Mouse (Mus musculus) granulocyte monocyte progenitor cell, adult 5-6 weeks (primary cell): ENCODE measurements around the gene Olfr1387. TPM values are rescaled to one million over a fixed set of nuclear protein-coding genes. Genes with fewer than 3 reads are reported as not detected.
"Not testable (repeated sequence)": the region's sequence is repeated elsewhere in the genome, so short reads cannot be mapped to it uniquely, and the experiment has no call there.

Source experiments
- ATAC-seq: replicated peaks from 2 replicates; pipeline ENCODE4 v1.8.0; 2016; ENCODE audit warnings: mild to moderate bottlenecking, moderate TSS enrichment, inconsistent platforms; ENCODE audit not compliant: poor library complexity, severe bottlenecking
- total RNA-seq, 2 experiments: library from RNA; stranded (forward) in 1 of 2; stranded (reverse) in 1 of 2; fragments of 200-712, 200-1000 nt in 1 of 2; fragments of >200 nt in 1 of 2; fragmentation: Nextera tagmentation in 1 of 2; gene quantifications; 2 replicates each; pipeline ENCODE4 v1.2.3; 2014 to 2017

Gene Olfr1387
- total RNA-seq (2014; fragmentation: Nextera tagmentation), result not detected in 2 replicates
- not detected in 2 replicates for total RNA-seq (2017)

DNA sequence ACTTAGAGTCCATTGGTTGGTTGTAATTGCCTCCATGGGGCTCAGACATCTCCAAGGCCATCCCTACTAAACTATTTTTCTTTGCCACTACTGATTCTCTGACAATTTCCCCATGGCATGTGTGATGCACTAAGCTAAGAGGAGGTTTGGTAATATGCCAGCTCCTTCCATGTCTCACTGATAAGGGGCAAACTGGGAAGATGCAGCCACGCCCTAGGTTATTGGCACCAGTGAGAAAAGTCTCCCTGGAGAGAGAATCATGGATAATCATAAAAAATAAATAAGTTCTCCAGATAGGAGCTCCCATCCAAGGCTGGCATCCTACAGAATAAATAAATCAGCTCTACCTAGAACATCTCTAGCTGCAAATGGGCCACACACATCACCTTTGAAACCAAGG lies at the start of gene Olfr1387:
Gene Olfr1387 (plus strand): TSS at position 301 of the 400 bp plus-strand sequence.
- ATAC-seq, result no peak

DNA sequence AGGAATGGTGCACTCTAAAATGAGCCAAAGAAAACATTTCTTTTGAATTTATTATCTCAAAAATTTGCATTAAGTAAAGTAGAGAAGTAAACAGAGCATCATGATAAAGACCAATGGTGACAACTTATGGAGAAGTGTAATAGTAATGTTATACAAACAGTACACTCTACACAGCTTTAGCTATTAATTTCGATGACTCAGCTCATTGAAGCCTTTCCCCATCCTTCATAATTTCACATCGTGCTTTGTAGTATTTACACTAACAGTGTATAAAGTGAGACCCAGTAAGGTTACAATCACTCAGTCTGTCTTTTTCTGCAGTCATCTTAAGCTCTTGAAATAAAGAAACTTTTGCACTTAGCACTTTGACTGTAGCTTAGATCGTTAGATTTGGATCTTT lies 48.4 kb upstream of the Olfr1387 start:
- no peak for ATAC-seq

DNA sequence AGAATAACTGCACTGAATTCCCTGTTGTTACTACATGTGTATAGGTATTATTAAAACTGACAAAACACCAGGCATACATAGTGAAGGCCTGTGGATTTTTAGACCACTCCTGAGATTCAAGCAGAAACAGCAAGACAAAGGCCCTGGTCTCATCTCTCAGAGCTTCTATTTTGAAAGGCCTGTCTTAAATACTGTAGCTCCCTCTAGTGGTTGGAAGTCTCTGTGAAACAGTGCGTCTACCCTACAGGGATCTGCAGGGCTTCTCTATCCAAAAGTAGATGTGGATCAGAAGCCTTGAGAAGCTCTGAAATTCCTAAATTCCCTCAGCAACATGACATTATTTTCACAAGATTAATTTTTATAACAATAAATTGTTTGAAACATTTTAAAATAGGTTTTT lies 44.6 kb upstream of the Olfr1387 start:
- ATAC-seq, result peak; percentile 56; the same call in 1 of the 2 replicates

DNA sequence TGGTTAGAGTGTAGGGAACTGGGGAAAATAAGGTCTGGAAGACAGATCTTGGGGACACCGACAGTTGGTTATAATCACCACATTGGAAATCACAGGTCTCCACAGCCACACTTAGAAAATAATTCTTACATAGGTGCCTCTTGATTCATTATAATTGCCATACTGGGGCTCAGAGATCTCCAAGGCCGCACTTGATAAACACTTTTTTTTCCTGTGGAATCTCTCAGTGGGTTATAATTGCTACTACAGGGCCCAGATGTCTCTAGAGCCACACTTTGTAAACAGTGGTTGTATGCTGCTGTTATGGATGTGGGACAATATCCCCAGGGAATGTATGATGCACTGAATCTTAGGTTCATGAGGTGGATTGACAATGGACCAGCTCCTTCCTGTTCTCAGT lies 32.4 kb upstream of the Olfr1387 start, which contains the start of gene Olfr1389:
Gene Olfr1389 (plus strand): TSS at position 301 of the 400 bp plus-strand sequence.
- no peak for ATAC-seq

DNA sequence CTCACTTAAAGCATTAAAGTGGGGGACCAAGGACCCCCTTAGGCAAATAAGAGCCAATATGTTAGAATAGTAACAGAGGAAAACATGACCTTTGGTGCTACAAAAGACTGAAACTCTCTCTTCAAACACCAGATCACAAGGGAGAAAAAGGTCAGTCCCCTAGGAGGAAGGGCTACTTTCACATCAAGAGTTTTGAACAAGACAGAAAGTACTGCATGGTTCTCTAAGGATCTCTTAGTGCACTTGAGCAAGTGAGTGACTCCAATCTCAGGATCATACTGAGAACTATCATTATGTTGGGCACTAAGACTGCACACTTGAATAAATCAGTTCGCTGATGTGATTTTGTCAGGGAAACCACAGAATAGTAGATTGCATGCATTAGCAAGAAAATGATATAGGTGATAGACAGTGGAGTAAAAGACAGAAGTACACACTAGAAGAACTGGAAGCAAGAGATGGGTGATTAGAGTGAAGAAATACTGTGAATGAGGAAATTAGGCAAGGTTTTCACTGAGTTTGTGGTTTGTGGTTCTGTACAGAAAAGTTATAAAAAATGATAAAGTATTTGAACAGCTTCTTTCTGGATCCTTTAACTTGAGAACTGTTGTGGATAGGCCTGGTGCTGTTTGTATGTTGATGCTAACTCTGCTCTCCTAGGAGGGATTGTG lies 29.8 kb upstream of the Olfr1387 start:
- ATAC-seq, result peak; percentile 93

DNA sequence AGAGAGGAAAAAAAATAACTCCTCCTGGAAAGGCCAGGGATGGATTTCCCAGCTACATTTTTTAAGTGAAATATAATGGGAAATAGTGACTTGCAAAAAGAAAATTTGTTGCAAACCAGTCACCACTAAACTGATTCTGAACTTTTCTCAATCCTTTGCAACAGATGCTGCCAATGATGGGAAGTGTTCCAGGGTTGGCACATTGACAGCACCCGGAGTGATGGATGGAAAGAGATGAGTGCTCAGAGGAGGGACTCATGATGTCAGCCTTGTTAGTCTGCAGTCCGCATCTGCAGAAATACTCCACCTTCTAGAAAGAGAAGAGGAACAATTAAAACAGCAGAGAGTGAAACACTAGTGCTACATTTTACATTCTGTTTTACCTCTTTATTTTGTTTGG lies 25.5 kb upstream of the Olfr1387 start:
- ATAC-seq, result no peak

DNA sequence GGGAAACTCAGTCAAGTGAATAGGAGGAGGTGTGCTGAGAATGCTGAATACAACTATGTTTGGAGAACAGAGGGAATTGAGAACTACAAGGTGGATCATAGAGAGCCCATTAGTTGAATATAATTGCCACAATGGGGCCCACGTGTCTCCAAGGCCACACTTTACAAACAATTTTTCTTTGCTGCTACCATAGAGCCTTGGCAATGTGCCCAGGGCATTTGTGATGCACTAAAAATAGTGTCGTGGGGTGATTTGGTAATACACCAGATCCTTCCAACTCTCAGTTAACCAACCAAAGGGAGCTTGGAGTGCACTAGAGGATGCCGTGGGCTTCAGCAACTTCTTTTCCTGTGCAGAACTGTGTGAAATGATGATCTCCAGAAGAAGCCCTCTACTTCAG lies 18.7 kb upstream of the Olfr1387 start, which contains the start of gene Olfr1388:
Gene Olfr1388 (plus strand): TSS at position 214 of the 400 bp plus-strand sequence.
- no peak for ATAC-seq

DNA sequence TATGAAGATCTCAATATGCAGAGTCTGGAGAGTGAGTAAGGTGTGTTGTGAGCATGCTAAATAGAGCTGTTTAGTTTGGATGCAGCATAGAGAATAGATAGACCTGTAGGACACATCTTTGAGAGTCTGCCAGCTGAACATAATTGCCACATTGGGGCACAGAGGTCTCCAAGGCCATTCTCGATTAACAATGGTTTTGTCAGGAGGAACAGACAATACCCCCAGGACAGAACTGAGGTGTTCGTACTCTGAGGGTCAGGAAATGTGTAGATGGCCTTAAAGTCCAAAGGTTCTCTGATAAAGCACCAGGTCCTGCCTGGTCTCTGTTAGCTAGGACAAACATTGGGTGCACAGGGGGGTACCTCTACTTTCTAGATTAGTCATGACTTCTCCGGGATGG lies 9.6 kb downstream of the Olfr1387 start, which contains the start of gene Olfr1386:
Gene Olfr1386 (plus strand): TSS at position 301 of the 400 bp plus-strand sequence.
- ATAC-seq, result not testable (repeated sequence)

DNA sequence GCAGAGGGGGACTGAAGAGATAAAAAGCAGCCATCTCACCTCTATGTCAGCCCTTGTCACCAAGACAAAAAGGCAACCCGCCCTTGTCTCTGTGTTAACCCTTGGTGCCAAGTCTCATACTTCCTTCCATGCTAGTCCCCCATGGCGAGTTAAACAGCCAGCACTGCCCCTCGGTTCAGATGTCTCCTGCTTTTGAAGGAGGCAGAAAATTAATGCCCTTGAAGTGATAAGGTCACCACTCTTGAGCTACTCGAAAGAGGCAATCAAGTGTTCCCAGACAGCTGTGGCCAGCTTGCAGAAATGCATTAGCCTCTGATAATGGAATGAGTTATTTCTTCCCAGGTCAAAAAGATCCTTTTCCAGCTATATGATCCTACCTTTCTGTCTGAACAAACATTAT lies 30.8 kb downstream of the Olfr1387 start:
- no peak for ATAC-seq

DNA sequence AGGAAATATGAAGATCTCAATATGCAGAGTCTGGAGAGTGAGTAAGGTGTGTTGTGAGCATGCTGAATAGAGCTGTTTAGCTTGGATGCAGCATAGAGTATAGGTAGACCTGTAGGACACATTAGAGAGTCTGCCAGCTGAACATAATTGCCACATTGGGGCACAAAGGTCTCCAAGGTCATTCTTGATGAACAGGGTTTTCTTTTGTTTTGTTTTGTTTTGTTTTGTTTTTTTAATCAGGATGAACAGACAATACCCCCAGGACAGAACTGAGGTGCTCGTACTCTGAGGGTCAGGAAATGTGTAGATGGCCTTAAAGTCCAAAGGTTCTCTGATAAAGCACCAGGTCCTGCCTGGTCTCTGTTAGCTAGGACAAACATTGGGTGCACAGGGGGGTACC lies 33.6 kb downstream of the Olfr1387 start, which contains the start of gene Olfr1385:
Gene Olfr1385 (plus strand): TSS at position 301 of the 400 bp plus-strand sequence.
- not testable (repeated sequence) for ATAC-seq

Other genes with a start within 250 kb of the Olfr1387 start
- 44.1 and 74.5 TPM in 2 replicates for gene Mgat1, start 211.2 kb upstream of the Olfr1387 start, total RNA-seq (2014; fragmentation: Nextera tagmentation)
- 51.6 and 59.4 TPM in 2 replicates for gene Mgat1, start 211.2 kb upstream of the Olfr1387 start, total RNA-seq (2017)
- not detected in 2 replicates for gene Olfr1393, start 177.0 kb upstream of the Olfr1387 start, total RNA-seq (2014; fragmentation: Nextera tagmentation)
- not detected in 2 replicates for gene Olfr1393, start 177.0 kb upstream of the Olfr1387 start, total RNA-seq (2017)
- not detected in 2 replicates for gene Olfr1392, start 170.1 kb upstream of the Olfr1387 start, total RNA-seq (2014; fragmentation: Nextera tagmentation)
- gene Olfr1392, start 170.1 kb upstream of the Olfr1387 start, total RNA-seq (2017), result not detected in 2 replicates
- not detected in 2 replicates for gene Olfr10, start 150.6 kb upstream of the Olfr1387 start, total RNA-seq (2014; fragmentation: Nextera tagmentation)
- gene Olfr10, start 150.6 kb upstream of the Olfr1387 start, total RNA-seq (2017), result not detected in 2 replicates
- gene Olfr1391, start 132.6 kb upstream of the Olfr1387 start, total RNA-seq (2014; fragmentation: Nextera tagmentation), result not detected in 2 replicates
- gene Olfr1391, start 132.6 kb upstream of the Olfr1387 start, total RNA-seq (2017), result not detected in 2 replicates
- gene Olfr1390, start 120.2 kb upstream of the Olfr1387 start, total RNA-seq (2014; fragmentation: Nextera tagmentation), result not detected in 2 replicates
- not detected in 2 replicates for gene Olfr1390, start 120.2 kb upstream of the Olfr1387 start, total RNA-seq (2017)
- not detected in 2 replicates for gene Olfr1389, start 32.3 kb upstream of the Olfr1387 start, total RNA-seq (2014; fragmentation: Nextera tagmentation)
- not detected in 2 replicates for gene Olfr1389, start 32.3 kb upstream of the Olfr1387 start, total RNA-seq (2017)
- not detected in 2 replicates for gene Olfr1388, start 18.7 kb upstream of the Olfr1387 start, total RNA-seq (2014; fragmentation: Nextera tagmentation)
- gene Olfr1388, start 18.7 kb upstream of the Olfr1387 start, total RNA-seq (2017), result 0.09 and 0.21 TPM in 2 replicates
- not detected in 2 replicates for gene Olfr1386, start 9.7 kb downstream of the Olfr1387 start, total RNA-seq (2014; fragmentation: Nextera tagmentation)
- not detected in 2 replicates for gene Olfr1386, start 9.7 kb downstream of the Olfr1387 start, total RNA-seq (2017)
- gene Olfr1385, start 33.7 kb downstream of the Olfr1387 start, total RNA-seq (2014; fragmentation: Nextera tagmentation), result not detected in 2 replicates
- gene Olfr1385, start 33.7 kb downstream of the Olfr1387 start, total RNA-seq (2017), result not detected in 2 replicates
- not detected in 2 replicates for gene Olfr1384, start 51.4 kb downstream of the Olfr1387 start, total RNA-seq (2014; fragmentation: Nextera tagmentation)
- gene Olfr1384, start 51.4 kb downstream of the Olfr1387 start, total RNA-seq (2017), result not detected in 2 replicates
- not detected in 2 replicates for gene Olfr1383, start 64.3 kb downstream of the Olfr1387 start, total RNA-seq (2014; fragmentation: Nextera tagmentation)
- not detected in 2 replicates for gene Olfr1383, start 64.3 kb downstream of the Olfr1387 start, total RNA-seq (2017)
- not detected in 2 replicates for gene Olfr1382, start 72.9 kb downstream of the Olfr1387 start, total RNA-seq (2014; fragmentation: Nextera tagmentation)
- not detected in 2 replicates for gene Olfr1382, start 72.9 kb downstream of the Olfr1387 start, total RNA-seq (2017)
- gene Olfr1381, start 88.1 kb downstream of the Olfr1387 start, total RNA-seq (2014; fragmentation: Nextera tagmentation), result not detected in 2 replicates
- not detected in 2 replicates for gene Olfr1381, start 88.1 kb downstream of the Olfr1387 start, total RNA-seq (2017)
- not detected in 2 replicates for gene Olfr1380, start 101.5 kb downstream of the Olfr1387 start, total RNA-seq (2014; fragmentation: Nextera tagmentation)
- gene Olfr1380, start 101.5 kb downstream of the Olfr1387 start, total RNA-seq (2017), result not detected in 2 replicates
- 0.32 TPM in 1 of 2 replicates, not detected in the other for gene Flt4, start 153.9 kb downstream of the Olfr1387 start, total RNA-seq (2014; fragmentation: Nextera tagmentation)
- gene Flt4, start 153.9 kb downstream of the Olfr1387 start, total RNA-seq (2017), result 0.10 TPM in 1 of 2 replicates, not detected in the other
- gene Scgb3a1, start 208.3 kb downstream of the Olfr1387 start, total RNA-seq (2014; fragmentation: Nextera tagmentation), result 0.86 TPM in 1 of 2 replicates, not detected in the other
- not detected in 2 replicates for gene Scgb3a1, start 208.3 kb downstream of the Olfr1387 start, total RNA-seq (2017)